Mouse (Mus musculus) embryonic facial prominence, embryonic 11.5 days (tissue): ENCODE measurements at regions not wholly inside any gene's neighbourhood (a gene's known extent, or its start where the extent isn't known, plus 50 kb on each side); places are given as distances from the start of the nearest gene placed in this dataset.

Experiments
- ATAC-seq: fragments of 200-750 bp; cut with Nextera tagmentation; replicated peaks from 2 replicates; pipeline ENCODE4 v1.8.0; 2017; ENCODE audit warnings: low read depth; ENCODE audit not compliant: insufficient number of reproducible peaks, low FRiP score, low TSS enrichment
- DNase-seq: peaks from one replicate; pipeline ENCODE4 v3.0.0-alpha.2; 2015; ENCODE audit warnings: low spot score
- H3K27ac ChIP-seq: fragments of 300-500 bp; sonication (generic); replicated peaks from 2 replicates; pipeline ENCODE4 v1.5.1; 2014; ENCODE audit warnings: mild to moderate bottlenecking, low read depth, low read length, control low read depth
- H3K27me3 ChIP-seq: fragments of 300-500 bp; sonication (generic); 2 replicates; pipeline ENCODE4 v1.6.1; 2014; ENCODE audit warnings: mild to moderate bottlenecking, low read length, moderate library complexity, mixed read lengths; ENCODE audit not compliant: control insufficient read depth, insufficient read depth
- H3K36me3 ChIP-seq: fragments of 300-500 bp; sonication (generic); replicated peaks from 2 replicates; pipeline ENCODE4 v1.6.1; 2014; ENCODE audit warnings: low read depth, mild to moderate bottlenecking, low read length, moderate library complexity, mixed read lengths; ENCODE audit not compliant: control insufficient read depth, insufficient read depth
- H3K4me1 ChIP-seq: fragments of 300-500 bp; sonication (generic); 2 replicates; pipeline ENCODE4 v1.6.1; 2014; ENCODE audit warnings: low read length, mixed read lengths; ENCODE audit not compliant: control insufficient read depth, insufficient read depth
- H3K4me2 ChIP-seq: fragments of 300-500 bp; sonication (generic); 2 replicates; pipeline ENCODE4 v1.6.1; 2014; ENCODE audit warnings: low read depth, mild to moderate bottlenecking, control low read depth, low read length, moderate library complexity
- H3K4me3 ChIP-seq: fragments of 300-500 bp; sonication (generic); 2 replicates; pipeline ENCODE4 v1.5.1; 2014; ENCODE audit warnings: low read depth, low read length, control low read depth
- H3K9ac ChIP-seq: fragments of 300-500 bp; sonication (generic); replicated peaks from 2 replicates; pipeline ENCODE4 v1.6.1; 2014; ENCODE audit warnings: mild to moderate bottlenecking, control low read depth, low read length
- H3K9me3 ChIP-seq: fragments of 300-500 bp; sonication (generic); replicated peaks from 2 replicates; pipeline ENCODE4 v1.6.1; 2016; ENCODE audit warnings: mild to moderate bottlenecking, low read length, inconsistent platforms, mixed read lengths; ENCODE audit not compliant: control insufficient read depth
- WGBS: fragments of 180-500 bp; shearing (Covaris S2); extraction: QIAGEN DNeasy Blood & Tissue Kit; methylation state at CpG from one replicate; pipeline ENCODE4 v1.1.7; 2014; 5-methylcytosine and 5-hydroxymethylcytosine counted together

DNA sequence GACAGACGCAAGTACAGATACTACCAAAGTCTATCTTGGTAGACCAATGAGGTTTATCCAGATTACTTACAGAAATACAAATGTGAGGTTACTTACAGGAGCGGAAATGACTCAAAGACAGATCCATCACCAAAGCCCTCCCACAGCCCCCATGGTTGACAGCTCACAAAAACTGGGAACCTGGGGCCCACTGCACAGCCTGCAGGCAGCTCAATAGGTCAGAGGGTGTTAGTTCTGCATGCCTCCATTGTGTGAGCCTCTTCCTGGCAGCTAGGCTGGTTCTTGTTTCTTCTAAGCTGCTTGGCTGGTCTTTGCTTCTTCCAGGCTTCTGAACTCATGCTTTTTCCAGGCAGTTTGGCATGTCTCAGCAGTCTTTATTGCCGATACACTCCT lies 138.5 kb upstream of the Map3k7 start:
- Histone ChIP-seq H3K4me2 (no peak overlapping the region), H3K4me3 (no peak overlapping the region), H3K36me3 (no peaks in the 10 kb centered on the region), H3K9ac (no peak overlapping the region), H3K27me3 (no peaks in the 10 kb centered on the region), H3K4me1 (no peaks in the 10 kb centered on the region), H3K9me3 (no peaks in the 10 kb centered on the region), H3K27ac (0 out of 2 replicates have a peak overlapping the region, but pooled peaks have one; percentile 32)
- 52% methylated on average over 3 of the region's 3 CpGs for WGBS
- no peak for ATAC-seq
- no peak for DNase-seq

DNA sequence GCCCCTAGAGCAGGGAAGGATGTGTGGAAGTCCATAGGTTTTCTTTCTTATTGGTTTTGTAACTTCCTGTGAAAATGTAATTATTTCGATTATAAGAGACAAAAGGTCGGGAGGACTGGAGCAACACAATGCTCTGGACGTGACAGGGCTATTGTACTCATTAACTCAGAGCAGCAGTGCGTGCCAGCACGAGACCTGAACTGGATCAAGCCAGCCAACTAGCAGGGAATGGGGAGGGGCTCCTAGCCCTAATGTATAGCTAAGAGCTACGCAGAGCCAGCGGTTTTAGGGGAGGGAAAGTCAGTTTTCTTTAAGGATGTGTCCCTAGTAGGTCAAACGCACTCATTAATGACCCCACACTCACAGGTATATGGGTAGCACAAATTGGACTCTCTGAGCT lies 137.2 kb upstream of the Map3k7 start:
- H3K27ac ChIP-seq = no peak overlapping the region
- no peak for DNase-seq
- no peak overlapping the region for H3K9ac ChIP-seq
- 0 out of 2 replicates have a peak, but pooled peaks have one; percentile 11 for ATAC-seq
- H3K36me3 ChIP-seq = no peaks in the 10 kb centered on the region
- no peak overlapping the region for H3K4me3 ChIP-seq
- H3K27me3 ChIP-seq = no peaks in the 10 kb centered on the region
- H3K4me2 ChIP-seq = no peak overlapping the region
- H3K4me1 ChIP-seq = no peaks in the 10 kb centered on the region
- WGBS = 83% methylated on average over 8 of the region's 8 CpGs
- no peaks in the 10 kb centered on the region for H3K9me3 ChIP-seq

DNA sequence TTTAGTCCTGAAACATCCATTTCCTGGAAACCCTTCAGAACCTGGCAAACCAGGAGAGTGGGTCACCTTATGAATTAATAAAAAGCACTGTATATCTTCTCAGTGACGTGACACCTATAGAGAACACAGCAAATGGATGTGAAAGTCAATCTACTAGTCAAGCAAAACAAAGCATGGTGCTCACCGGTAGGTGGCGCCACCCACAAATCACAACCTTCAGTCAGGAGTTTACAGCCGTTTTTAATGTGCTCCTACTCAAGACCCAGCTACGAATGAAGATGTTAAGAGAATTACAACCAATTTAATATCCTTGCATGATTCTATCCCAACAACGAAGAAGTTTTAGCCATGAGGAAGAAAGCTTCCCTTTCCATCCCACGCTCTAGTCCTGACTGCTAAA lies 136.6 kb upstream of the Map3k7 start:
- Histone ChIP-seq H3K27ac (no peak overlapping the region), H3K4me2 (no peak overlapping the region), H3K9ac (no peak overlapping the region), H3K4me3 (no peak overlapping the region), H3K9me3 (no peaks in the 10 kb centered on the region), H3K36me3 (no peaks in the 10 kb centered on the region), H3K27me3 (no peaks in the 10 kb centered on the region), H3K4me1 (no peaks in the 10 kb centered on the region)
- DNase-seq (no peak), ATAC-seq (no peak)
- WGBS = 79% methylated on average over 7 of the region's 7 CpGs

DNA sequence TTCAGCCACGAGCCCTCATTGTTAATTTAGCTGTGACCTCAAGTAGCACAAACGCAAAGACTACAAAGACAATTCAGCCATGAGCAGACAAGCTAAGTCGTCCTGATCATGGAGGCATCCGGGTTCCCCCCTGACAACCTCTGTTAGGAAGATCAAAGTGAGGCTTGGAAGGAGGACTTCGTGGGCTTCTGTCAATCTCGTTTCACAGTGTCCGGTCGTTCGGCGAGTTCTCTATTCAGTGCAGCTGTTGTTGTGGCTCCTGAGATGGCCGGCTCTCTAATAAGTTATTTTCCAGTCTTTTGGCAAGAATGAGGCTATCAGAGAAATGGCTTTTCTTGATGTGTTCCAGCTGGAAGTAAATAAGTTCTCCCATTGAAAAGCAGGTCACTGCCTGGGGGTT lies 133.7 kb upstream of the Map3k7 start:
- no peak overlapping the region for H3K27ac ChIP-seq
- DNase-seq (peak; percentile 50), ATAC-seq (no peak)
- H3K9me3 ChIP-seq = no peaks in the 10 kb centered on the region
- H3K4me1 ChIP-seq = no peaks in the 10 kb centered on the region
- no peak overlapping the region for H3K4me3 ChIP-seq
- H3K27me3 ChIP-seq = no peaks in the 10 kb centered on the region
- WGBS = 4% methylated on average over 11 of the region's 11 CpGs
- no peaks in the 10 kb centered on the region for H3K36me3 ChIP-seq
- H3K4me2 ChIP-seq = no peak overlapping the region
- H3K9ac ChIP-seq = no peak overlapping the region

DNA sequence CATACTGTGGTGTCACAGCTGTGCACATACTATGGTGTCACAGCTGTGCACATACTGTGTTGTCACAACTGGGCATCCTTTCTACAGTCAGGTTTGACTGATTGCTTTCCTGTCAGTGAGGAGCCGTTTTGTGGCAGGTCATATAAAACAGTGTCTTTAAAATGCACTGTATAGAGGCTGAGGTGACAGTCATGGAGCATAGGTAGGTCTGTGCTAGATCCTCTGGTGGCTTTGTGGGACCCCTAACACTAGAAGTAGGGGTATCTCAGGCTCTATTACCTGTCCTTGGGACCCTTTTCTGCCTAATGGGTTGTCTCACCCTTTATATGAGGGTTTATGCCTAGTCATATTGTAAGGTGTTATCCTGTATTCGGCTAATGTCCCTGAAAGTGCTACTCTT lies 132.4 kb upstream of the Map3k7 start:
- Histone ChIP-seq H3K4me1 (no peaks in the 10 kb centered on the region), H3K4me3 (no peak overlapping the region), H3K27me3 (no peaks in the 10 kb centered on the region), H3K9me3 (no peaks in the 10 kb centered on the region), H3K27ac (no peak overlapping the region), H3K4me2 (no peak overlapping the region), H3K9ac (no peak overlapping the region), H3K36me3 (no peaks in the 10 kb centered on the region)
- ATAC-seq (peak; percentile 68; the same call in 1 of the 2 replicates), DNase-seq (no peak)
- 85% methylated on average over 2 of the region's 2 CpGs for WGBS

DNA sequence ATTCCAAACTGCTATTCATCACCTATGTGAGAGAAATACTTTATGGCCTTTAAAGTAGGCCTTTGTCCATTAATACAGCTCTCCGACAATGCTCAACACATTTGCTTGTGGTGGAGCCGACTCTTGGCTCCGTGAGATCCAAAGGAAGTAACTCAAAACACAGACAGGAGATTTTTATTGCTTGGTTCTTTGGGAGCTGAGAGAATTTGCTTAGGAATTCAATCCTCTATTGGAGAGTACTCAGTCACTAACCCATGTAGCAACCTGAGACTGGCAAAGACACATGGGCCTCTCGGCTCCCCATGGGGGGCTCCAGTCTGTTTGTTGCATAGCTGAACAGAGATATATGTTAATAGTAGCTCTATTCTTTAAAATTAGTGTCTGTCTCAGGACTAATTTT lies 130.1 kb upstream of the Map3k7 start:
- H3K27ac ChIP-seq = no peak overlapping the region
- 41% methylated on average over 4 of the region's 4 CpGs for WGBS
- no peaks in the 10 kb centered on the region for H3K27me3 ChIP-seq
- no peaks in the 10 kb centered on the region for H3K9me3 ChIP-seq
- DNase-seq (no peak), ATAC-seq (no peak)
- no peak overlapping the region for H3K4me3 ChIP-seq
- no peaks in the 10 kb centered on the region for H3K36me3 ChIP-seq
- no peak overlapping the region for H3K9ac ChIP-seq
- no peaks in the 10 kb centered on the region for H3K4me1 ChIP-seq
- no peak overlapping the region for H3K4me2 ChIP-seq

DNA sequence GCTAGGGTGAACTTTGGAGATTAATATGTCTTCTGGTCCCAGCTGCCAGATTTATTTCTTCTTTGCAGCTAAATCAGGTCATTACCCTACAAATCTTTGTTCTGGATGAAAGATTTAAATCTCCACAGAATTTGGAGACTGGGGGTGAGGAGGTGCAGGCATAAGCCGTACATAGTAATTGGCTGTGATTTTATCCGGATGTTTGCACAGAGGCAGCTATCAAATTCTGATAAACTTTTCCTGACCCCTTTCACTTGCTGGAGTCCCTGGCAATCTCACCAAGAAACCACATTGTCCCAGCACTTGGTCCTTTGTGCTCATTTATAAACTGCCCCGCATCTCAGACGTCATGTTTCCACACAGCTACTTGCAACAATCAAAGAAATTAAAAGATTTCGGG lies 128.8 kb upstream of the Map3k7 start:
- H3K4me1 ChIP-seq = no peaks in the 10 kb centered on the region
- no peaks in the 10 kb centered on the region for H3K27me3 ChIP-seq
- no peak overlapping the region for H3K27ac ChIP-seq
- no peaks in the 10 kb centered on the region for H3K36me3 ChIP-seq
- H3K4me3 ChIP-seq = no peak overlapping the region
- H3K4me2 ChIP-seq = no peak overlapping the region
- 33% methylated on average over 5 of the region's 5 CpGs for WGBS
- ATAC-seq (no peak), DNase-seq (peak; percentile 57)
- H3K9ac ChIP-seq = no peak overlapping the region
- no peaks in the 10 kb centered on the region for H3K9me3 ChIP-seq

DNA sequence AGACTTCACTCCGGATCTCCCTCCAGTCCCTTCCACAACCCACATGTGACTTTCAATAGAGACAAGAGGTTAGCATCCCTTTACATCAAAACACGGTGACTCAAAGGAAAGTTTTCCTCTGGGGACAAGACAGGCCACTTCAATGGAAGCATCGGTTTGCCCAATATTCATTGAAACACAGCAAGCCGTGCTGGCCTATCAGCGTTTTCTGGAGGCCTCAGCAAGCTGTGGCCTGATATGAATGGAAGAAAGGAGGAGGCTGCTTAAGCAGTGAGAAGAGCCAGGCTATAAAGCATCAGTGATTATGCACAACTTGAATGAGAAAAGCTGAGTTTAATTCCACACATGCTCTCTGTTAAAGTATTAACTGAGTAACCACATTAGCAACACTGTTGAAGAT lies 125.3 kb upstream of the Map3k7 start:
- H3K27ac ChIP-seq = no peak overlapping the region
- no peak overlapping the region for H3K9ac ChIP-seq
- 60% methylated on average over 5 of the region's 5 CpGs for WGBS
- no peak overlapping the region for H3K4me3 ChIP-seq
- no peaks in the 10 kb centered on the region for H3K4me1 ChIP-seq
- H3K36me3 ChIP-seq = no peaks in the 10 kb centered on the region
- DNase-seq (no peak), ATAC-seq (no peak)
- H3K4me2 ChIP-seq = no peak overlapping the region
- no peaks in the 10 kb centered on the region for H3K27me3 ChIP-seq
- H3K9me3 ChIP-seq = no peaks in the 10 kb centered on the region
